Mouse (Mus musculus): ENCODE measurements around the gene P2rx1. TPM values are rescaled to one million over a fixed set of nuclear protein-coding genes. Genes with fewer than 3 reads are reported as not detected.
A peak's percentile ranks its signal among the peaks of the same experiment; 100 is the strongest.

The P2rx1 gene
- total RNA-seq, 4 experiments from 2014 or later = 0.38 to 0.66 (median 0.46) TPM

DNA sequence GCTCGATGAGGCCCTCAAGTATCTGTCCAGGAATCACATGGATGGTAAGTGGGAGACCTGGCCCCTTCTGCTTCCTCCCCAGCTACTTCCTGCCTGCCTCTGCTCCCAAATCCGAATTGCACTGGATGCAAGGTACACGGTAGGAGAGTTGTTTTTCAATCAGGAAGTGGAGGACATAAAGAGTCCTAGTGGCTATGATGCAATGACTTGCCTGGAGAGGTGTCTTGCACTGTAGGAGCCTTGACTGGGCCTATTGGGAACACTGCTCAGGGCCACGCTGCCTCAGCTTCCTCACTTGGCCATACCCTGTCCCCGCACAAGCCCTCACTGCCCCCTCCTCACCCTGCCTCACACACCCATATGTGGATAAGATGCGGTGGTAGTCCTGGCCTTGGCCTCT is 9.9 kb upstream of the P2rx1 start:
- no peak for DNase-seq

DNA sequence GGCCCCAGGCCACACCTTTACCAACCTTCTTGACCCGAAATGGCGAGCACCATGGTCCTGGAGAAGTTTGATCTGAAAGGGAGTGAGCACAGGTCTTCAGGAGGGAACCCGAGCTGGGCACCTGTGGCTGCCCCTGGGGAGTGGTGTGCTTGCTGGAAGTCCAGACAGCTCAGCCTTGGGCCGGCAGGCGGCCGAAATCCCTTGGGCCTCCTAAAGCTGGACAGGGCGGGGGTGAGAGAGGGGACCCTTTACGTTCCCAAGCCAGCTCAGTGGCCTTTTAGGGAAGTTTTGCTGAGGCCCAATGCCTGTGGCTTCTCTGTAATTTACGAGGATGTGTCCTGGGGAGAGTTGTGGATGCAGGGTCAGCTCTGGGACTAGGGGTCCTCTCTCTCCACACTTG is 8.2 kb upstream of the P2rx1 start:
- DNase-seq = no peak

DNA sequence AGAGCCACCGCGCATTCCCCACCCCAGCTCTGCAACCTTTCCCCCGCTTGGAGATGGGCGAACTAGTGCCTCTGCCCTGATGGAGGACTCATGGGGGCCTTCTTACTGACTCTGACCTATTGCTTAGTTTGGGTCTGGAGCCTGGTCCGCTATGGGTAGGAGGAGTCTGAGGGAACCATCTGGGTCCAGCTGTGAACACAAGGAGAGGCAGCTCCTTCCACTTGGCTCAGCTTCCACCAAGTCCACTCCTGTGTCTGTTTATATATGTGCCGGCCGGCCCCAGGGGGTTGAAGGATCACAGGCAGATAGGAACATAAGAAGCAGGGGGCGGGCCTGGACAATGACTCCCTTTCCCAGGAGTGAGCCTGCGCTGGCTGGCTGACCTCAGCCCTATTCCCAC is 6.9 kb upstream of the P2rx1 start:
- DNase-seq = no peak

DNA sequence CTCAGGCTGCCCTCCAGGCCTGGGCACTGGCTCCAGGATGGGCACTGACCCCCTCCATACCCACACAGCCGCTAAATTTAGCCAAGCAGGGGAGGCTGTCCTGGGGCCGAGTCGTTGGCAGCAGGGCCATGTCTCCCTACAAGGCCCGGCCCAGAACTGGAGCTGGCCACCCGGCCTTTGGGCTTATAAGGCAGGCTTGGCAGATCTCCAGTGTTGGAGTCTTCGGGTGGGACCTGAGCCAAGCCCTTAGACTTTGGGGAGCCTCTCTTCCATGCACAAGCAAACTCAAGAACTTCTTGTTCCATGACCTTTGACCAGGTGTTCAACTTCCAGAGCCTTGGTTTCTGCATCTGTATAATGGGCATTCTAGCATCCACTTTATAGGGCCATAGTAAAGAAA is 2.6 kb upstream of the P2rx1 start:
- no peak for DNase-seq

DNA sequence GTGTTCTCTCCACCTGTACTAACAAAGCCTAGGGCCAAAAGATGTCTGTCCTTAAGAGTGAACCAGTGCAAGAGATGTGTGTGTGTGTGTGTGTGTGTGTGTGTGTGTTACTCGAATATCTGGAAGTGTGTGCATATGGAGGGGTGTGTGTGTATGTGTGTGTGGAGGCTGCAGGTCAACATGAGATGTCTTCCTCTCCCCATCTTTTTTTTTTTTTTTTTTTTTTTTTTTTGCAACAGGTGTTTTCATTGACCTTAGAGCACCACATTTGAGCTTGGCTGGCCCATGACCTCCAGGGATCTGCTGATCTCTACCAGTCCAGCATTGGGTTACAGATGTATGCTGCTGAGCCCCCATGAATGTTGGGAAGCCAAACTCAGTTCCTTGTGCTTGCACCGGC is 2.1 kb upstream of the P2rx1 start:
- DNase-seq = no peak

DNA sequence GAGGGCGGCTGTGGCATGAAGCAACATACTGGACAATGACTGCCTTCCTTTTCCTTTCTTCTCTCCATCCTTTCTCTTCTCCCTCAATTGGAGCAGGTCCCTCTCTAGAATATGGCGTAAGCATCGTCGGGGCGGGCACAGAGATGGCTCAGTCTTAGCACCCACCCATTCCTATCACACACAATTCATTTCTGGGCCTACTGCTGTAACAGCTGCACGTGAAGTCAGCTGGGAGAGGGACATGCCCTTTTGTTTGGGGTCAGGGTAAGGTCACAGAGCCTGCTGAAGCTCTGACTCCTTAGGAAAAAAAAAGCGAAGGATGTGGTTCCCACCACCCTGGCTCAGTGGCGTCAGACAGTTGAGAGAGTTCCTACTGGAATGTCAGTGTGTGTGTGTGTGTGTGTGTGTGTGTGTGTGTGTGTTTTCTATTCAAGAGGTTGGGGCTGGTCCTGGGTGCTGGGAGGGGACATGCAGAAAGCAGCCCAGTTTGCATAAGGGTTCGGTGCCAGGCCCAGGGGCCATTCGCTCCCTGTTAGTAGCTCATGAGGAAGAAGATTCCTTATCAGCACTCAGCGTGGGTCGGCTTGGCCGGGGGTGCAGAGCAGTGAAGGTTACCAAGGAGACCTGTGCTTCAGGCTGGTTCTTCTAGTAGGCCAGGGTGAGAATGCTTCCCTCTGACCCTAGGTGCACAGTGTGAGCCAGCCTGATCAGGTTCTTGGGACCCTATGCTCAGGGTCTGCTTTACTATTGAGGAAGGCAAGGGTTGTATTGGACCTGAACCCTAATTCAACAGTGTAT is 1.2 kb upstream of the P2rx1 start:
- DNase-seq = no peak

DNA sequence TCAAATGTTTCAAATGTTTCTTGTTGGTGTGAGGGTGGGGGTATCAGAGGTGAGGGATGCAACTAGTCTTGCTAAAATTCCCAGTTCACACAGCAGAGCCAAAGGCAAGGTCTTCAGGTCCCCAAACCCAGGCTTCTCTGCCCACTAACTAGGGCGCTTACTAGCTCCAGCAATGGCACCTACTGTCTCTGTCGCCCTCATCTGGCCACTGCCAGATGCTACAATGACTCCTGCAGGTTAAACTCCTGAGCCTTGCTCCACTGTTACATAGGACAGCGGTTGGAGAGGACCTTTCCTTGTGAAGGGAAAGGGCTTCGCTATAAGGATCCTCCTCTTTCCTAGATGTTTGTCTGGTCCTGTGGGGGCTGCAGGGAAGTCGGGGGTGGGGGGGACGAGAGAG is 2.1 kb downstream of the P2rx1 start:
- DNase-seq = peak; percentile 51

DNA sequence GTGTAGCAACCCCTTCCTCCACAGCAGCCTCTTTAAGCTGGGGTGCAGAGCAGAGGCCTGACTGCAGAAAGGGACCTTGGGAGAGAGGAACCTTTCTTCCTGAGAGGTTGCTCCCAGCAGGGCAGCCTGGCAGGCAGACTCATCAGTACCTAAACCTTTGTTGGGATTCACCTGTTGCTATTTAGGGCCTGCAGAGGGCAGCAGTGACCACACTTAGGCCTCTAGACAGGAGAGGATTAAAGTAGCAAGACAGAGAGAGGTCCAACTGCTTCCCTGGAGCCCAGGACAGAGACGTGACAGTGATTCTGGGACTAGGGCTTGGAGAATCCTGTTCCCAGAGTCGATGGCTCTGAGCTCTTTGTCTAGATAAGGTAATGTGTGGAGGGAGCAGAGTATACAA is 7.5 kb downstream of the P2rx1 start:
- DNase-seq = peak; percentile 41

DNA sequence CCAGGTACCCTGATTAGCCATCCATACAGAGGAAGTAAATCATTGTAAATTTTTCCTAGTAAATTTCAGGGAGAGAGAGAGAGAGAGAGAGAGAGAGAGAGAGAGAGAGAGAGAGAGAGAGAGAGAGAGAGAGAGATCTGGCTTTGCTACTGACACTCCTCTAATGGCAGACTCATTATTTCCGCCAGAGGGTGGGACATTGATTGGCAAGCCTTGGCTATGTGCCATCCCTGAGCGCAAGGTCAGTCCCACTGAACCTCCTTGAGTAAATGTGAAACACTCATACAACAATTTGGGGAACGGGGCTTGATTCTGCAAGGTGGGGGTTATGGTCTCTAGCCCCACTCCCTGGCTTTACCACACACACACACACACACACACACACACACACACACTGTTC is 8.2 kb downstream of the P2rx1 start:
- no peak for DNase-seq

DNA sequence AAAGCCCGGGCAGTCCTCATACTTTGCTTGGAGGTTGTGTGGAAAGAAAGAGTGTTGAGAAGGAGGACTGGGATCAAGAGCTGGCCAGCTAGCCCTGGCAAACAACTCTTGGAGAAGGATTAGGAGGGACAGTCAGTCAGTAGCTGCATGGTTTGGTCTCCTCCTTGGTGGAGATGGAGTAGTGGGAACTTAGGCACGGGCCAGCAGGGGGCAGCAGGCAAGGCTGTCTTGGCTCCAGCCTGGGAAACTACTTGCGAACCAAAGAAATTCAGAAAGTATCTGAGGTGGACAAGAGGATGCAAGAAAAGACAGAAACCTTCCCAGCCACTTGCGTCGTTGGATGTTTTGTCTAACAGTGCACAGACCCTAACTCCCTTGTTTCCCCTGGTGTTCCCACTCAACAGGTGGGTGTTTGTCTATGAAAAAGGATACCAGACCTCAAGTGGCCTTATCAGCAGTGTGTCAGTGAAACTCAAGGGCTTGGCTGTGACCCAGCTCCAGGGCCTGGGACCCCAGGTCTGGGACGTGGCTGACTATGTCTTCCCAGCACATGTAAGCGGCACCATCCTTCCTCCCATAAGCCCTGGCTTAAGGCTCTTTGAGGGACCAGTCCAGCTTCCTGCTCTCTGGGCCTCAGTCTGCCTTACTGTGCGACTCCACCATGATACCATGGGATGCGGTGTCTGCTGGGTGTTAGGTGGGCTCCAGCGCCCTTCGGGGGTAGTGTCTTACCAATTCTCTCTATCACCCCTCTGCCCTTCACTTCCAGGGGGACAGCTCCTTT is 9.0 kb downstream of the P2rx1 start:
- no peak for DNase-seq

DNA sequence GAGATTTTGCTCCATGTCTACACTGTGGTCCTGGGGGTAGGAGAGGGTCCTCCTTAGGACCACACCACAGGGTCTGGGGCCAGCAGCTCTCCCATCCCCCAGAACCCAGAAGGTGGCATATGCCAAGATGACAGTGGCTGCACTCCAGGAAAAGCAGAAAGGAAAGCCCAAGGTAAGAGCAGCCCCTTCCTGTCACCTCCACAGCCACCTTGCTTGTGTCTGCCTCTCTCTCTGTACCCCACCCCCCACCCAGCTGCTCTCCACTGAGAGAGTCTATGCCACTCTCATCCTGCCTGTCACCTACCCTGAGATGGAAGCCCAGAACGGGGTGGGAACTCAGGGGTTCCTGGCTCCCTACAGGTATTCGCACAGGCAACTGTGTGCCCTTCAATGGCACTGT is 9.9 kb downstream of the P2rx1 start:
- DNase-seq = no peak

DNA sequence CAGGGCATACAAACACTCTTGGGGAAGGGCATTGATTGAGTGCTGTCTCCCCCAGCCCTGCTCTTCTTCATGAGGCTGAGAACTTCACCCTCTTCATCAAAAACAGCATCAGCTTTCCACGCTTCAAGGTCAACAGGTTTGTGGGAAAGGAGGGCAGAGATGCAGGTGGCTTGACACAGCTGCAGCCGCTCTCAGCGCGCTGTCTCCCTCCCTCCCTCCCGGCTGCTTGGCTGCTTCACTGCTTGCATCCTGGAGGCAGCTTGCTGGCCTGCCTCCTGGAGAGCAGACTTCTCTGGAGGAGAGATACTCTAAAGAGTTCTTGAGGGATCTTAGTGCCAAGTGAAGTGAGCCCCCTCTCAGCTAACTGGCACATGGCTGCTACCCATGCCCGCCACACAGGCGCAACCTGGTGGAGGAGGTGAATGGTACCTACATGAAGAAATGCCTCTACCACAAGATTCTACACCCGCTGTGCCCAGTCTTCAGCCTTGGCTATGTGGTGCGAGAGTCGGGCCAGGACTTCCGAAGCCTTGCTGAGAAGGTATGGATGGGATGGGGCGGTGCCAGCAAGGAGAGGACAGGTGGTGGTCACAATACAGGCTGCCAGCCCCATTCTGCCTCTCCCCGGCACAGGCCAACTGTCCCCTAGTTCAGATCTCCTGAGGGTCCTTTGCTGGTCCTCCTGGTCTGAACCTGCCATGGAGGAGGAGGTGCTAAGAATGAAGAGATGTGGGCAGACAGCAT is 10.8 kb downstream of the P2rx1 start:
- DNase-seq = no peak

DNA sequence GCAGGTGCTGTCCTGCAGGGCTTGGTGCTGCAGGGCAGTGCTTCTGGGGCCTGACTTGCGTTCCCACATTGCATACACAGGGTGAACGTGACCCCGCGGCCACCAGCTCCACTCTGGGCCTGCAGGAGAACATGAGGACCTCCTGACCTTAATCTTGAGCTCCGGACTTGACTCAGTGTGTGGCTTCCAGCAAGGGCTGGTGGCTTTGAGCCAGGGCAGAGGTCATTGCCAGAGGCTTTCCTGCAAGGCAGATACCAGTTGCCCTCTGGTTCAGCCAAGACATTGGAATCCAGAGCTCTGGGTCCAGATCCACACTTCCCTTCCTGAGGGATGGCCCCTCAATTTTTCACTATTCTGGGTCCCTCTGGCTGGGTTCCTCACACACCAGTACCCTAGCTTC is 15.1 kb downstream of the P2rx1 start:
- no peak for DNase-seq

DNA sequence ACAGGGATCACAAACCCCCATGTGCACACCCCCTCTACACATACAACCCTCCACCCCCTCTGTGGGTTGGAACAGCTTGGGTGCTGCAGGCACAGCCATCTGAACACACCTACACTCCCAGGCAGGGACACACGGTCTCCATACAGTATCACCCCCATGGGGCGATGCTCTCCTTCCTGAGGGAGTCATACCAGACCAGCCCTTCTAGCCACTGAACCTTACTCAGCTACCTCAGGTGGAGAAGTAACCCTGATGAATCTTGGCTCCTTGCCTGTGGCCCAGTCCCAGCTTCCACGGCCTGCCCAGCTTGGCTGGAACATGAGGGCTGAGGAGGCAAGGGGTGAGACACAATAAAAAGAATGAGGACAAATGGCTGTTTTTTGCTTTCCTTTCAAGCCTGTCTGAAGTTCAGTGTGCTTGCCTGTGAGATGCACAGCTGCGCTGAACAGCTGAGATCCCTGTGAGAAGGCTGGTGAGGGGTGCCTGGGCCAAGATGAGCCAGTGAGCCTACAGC is 16.0 kb downstream of the P2rx1 start:
- DNase-seq = no peak

DNA sequence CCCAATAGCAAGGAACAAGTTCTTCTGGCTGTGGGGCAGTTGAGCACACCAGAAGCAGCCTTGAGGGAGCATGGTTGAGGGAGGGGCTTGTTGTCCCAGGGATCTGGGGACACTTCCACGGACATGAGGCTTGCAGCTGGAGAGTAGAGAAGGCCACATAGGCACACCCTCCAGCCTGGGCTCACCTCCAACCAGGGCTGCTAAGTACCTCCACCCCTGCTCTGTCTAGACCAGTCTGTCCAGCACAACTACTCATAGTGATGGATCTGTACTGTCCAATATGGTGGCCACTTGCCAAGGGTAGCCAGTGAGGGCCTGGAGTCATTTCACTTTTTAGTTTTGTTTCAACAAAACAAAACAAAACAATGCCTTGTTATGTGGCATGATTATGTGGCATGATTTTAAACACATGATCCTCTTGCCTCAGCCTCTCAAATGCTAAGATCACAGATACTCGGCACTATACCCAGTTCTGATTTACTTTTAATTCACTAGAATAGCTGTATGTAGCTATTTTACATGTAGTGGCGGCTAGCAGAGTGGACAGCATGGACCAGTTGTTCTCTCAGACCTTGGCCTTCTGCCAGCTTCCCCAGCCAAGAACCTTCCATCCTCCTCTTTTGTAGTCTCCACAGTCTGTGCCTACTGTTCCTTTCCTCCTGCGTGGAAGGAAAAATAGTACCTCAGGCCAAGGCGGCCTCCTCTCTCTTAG is 16.6 kb downstream of the P2rx1 start:
- peak; percentile 41 for DNase-seq

DNA sequence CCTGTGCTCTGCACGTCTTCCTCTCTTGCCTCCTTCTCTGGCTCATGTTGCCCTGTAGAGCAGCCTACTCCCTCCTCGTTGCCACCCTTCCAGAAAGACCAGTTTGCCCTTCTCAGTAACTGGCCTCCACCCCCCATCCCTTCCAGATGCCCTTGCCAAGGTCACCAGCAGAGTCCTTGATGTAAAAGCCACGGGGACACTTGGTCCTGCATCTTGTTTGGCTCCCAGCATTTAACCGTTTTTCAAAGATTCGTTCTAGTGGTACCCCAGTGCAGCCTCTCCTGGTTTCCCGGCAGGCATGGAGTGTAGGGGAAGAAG is 17.2 kb downstream of the P2rx1 start:
- no peak for DNase-seq

DNA sequence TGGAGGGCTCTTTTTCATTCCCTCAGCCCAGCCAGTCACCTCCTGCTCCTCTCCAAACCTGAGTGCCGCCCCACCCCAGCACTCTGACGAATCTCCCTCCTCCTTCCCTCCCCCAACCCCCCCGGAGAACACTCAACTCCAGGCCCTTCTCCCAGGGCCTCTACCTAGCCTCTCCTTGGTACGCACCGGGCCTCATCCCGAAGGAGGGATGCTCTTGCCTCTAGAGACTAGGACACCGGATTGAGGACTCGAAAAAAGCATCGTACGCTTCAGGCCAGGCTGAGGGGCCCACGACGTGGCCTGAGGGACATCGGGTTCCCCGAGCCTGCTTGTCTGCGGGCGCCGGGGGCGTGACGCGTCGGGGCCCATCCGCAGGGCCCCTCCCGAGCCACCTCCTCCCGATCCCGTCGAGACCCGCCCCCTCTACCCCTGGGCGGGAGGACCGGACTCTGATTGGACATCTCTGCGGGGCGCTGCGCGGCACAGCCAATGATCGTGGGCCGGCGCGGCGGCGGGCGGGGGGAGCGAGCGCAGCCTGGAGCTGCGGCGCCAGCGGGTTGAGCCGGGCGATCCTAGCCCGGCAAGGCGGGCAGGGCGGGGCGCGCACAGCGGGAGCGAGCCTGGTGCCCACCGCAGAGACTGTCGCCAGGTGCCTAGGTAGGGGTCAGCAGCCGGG is 19.7 kb downstream of the P2rx1 start, which contains the start of gene Camkk1:
Gene Camkk1, plus strand, starts transcription at position 538 of the 676 bp plus-strand sequence.
- DNase-seq = peak; percentile 89

DNA sequence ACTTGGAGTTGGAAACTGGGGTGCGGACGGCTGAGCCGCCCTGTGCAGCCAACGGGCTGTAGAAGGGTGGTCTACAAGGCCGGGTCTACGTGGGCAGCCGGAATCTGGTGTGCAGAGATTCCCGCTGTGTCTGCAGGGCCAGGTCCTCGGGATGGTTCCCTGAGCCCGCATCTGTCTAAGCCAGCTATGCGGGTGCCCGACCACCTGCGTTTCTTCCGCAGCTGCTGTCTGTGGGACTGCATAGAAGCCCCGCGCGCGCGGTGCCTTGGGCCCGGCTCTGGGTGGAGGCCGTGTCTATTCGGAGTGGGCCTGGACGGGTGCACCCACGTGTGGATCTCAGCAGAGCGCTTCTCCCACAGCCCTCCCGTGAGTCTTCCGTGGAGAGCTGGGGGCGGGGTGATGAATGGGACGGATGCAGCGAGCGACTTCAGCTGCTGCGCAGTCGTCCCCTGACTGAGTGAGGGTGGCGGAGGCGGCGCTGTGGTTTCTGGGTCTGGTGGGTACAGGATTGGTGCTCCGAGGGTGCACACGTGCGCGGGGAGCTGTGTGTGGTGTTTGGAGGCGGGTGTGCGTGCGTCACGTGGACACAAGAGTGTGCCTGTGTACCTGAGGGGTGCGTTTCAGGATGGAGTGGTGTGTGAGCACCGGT is 20.4 kb downstream of the P2rx1 start:
- DNase-seq = peak; percentile 33

DNA sequence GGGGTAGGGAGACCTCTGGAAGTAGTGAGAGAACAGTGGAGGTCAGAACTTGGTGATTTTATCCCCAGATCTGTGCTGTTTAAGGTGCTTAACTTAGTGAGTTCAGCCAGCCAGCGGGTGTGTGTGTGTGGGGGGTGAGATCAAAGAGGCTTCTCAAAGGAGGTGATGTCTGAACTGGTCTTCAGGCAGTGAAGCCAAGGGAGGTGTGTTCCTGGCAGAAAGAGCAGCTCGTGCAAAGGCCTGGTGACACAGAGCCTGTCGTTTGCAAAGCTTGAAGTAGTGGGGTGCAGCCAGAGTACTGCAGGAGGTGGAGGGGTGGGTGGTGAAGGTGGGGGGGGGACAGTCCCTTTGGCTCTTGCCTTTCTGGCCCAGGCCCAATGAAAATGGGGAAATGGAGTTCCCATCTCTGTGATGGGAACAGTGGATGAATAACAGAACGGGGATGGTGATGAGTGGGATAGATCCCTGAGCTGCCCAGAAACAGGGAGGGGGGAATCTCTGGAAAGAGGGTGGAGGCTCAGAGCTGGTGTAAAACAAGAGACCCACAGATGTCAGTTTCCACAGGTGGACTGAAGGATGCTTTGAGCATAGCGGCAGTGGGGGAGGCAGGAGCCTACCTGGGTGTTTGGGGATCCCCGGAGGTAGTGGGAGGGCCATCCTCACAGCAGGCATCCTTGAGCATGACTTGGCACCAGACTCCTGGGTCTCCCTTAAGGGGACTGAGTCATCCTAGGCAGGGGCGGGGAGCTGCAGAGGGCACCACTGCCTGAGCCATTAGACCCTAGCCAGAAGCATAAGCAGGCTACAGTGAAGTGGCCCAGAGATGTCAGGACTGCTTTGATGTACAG is 22.3 kb downstream of the P2rx1 start:
- DNase-seq = peak; percentile 53

DNA sequence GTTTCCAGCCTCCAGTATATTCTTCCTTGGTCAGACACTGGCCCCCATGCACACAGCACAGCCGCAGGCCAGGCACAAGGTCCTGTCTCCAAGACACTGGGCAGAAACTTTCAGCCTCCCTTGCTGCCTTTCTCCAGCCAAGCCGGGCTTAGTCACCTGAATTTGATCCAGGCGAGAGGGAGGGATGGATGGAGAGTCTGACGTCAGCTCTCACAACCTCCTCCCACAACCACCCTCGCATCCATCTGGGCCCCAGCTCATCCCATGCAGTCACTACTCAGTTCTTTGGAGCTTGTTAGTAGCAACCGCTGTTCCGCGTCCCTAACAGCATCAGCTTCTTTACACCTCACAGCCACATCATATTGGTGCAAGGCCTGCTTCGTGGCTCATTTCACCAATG is 24.2 kb downstream of the P2rx1 start:
- DNase-seq = peak; percentile 55
